Mouse (Mus musculus) liver (tissue): ENCODE results near the gene Tyrp1.

Experiments used
- DNase-seq: peaks from one replicate; pipeline ENCODE4 v3.0.0-alpha.2; 2020; ENCODE audit warnings: mixed read lengths

The Tyrp1 gene

DNA sequence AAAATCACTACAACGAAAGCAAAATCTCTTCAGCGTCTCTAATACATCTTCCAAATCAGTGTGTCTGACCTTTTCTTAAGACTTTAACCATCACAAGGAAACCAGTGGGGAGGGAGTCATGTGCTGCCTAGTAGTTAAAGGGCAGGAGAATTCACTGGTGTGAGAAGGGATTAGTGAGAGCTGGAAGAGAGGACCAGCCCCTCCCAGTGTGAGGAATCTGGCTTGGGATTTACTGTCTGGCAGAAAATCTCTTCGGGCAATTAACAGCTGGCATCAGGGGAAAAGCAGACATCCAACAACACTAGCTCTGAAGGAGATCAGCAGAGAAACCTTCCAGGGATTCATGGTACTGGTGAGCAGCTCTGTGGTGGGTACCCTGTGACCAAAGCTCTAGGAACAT is at the start of gene Tyrp1:
Gene Tyrp1, plus strand, starts transcription at position 74 of the 400 bp plus-strand sequence.
- no peak for DNase-seq

DNA sequence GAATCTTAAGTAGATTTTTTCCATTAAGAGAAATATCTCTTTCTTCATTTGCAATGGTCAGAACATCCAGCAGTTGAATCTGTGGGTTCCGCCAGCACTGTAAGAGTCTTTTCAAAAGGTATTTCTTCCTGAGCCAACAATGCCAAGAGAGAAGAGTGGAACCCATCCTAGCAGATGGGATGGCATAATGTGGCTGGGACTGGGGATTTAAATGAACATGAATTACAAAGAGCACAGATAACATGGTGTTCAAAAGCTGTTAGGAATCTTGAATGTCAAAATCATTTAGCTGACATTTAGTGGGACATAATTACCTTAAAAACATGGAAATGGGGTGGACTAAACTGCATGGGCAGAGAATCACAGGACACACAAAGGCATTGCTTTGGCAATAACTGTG is 45.6 kb upstream of the Tyrp1 start:
- no peak for DNase-seq

DNA sequence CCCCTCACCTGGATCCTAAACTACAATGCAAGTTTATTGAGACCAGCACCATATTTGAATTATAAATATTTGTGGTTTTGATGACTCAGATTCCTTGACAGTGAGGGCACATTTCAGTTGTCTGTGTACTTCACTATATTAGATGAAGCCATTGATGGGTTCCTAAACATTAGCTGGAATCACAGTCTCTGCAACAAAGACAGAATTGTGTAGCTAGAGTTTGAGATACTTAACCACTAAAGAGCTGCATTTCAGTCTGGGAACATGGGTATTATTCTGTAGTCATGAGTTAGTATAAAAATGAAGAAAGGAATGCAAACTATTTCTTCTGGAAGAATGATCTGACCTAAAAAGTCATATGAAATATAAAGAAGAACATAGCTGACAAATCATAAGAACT is 14.4 kb upstream of the Tyrp1 start:
- no peak for DNase-seq

DNA sequence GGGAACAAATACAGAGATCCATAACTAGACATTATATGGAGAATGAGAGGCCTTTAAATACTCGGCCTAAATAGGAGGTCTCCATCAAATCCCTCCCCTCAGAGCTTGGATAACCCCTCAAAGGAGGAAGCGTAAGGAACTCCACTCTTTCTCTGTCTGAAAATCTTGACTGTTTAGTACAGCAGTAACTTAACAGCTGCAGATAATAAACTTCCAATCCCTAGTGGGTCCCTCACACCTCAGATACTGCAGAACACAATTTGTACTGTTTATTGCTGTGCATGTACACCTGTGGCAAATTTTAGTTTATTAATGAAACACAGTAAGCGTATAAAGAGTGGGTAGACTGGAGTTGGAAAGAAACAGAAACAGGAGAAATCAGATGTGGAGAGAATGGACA is 12.0 kb upstream of the Tyrp1 start:
- DNase-seq = no peak

DNA sequence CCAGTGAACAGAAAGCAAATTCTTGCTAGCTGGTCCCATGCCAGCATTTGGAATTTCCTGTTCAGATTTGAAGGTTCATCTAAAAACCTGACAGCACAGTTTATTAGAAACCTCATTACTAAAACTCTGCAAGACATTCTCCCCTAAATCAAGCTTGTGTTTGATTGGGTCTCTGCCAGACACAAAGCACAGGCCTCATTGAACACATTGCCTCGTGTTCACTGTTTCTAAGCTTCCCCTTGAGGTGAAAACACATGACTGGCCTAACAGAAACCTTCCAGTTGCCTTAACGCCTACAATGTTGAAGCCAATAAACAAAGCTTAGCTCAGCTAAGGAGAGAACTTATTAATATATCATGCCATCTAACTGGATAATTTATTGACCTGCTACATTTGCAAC is 5.7 kb upstream of the Tyrp1 start:
- DNase-seq = no peak

DNA sequence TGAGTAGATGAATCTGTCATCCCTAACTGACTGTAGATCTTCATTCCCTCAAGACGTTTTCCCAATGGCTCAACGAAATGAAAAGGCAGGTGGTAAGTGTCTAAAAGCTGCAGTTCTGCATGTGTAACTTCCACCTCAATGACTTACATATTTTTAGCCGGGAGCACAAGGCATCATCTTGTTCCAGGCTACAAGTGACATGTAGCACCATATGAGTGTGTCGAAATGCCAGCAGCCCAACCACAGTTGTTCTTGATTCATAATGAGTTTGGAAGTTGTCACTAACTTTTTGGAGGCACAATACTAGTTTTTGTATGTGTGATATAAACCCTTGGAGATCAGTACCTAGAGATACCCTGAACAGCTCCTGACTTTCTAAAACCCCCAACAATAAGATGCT is 5.4 kb downstream of the Tyrp1 start:
- DNase-seq = no peak

DNA sequence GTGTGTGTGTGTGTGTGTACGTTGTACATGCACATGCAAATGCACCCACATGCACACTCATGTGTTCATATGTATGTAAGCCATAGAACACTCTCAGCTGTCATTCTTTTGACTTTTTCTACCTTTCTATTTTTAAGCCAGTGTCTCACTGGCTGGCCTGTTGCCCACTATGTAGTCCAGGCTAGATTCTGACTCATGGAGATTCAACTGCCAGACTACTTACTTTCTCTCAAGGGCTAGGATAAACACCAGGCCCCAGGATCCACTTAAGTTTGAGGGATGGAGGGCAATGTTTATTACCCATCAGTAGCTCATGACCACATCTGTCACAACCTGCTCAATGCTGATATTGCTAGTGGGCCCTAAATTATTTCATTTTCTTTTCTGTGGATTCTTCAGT is 8.1 kb downstream of the Tyrp1 start:
- DNase-seq = no peak

DNA sequence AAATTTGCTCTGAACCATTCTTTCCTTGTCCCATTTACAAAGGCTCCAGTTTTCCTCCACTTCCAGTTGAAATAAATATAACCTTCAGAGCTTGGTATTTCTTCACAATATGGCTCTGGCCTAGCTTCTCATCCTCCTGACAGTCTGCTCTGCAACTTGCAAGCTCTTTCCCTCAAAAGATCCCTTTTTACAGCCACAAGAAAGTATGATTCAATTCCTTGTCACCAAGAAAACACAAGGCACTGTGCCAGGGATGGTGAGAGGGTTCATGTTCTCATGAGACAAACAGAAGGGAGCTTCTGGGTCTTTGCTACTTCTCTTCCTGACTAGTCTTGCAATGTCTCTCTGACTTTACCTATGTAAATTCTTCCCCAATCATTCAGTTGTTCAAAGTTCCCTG is 9.8 kb downstream of the Tyrp1 start:
- DNase-seq = no peak

DNA sequence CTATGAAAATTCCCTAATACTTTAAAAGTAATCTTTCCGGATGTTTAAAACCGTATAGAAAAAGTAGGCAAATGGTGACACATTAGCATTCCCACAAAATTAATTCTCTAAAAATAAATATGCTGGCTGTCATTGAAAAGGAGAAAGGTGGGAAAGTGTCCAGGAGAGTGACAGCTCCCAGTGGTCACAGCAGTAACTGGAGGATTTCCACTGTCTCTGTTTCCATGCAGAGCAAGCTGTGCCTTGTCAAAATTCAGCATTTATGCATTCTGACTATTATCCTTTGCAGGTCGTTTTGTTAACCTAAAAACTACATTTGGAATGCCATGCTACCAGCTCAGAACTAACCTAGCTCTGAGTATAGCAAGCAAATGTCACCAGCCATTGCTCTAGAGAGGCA is 12.1 kb downstream of the Tyrp1 start:
- no peak for DNase-seq

DNA sequence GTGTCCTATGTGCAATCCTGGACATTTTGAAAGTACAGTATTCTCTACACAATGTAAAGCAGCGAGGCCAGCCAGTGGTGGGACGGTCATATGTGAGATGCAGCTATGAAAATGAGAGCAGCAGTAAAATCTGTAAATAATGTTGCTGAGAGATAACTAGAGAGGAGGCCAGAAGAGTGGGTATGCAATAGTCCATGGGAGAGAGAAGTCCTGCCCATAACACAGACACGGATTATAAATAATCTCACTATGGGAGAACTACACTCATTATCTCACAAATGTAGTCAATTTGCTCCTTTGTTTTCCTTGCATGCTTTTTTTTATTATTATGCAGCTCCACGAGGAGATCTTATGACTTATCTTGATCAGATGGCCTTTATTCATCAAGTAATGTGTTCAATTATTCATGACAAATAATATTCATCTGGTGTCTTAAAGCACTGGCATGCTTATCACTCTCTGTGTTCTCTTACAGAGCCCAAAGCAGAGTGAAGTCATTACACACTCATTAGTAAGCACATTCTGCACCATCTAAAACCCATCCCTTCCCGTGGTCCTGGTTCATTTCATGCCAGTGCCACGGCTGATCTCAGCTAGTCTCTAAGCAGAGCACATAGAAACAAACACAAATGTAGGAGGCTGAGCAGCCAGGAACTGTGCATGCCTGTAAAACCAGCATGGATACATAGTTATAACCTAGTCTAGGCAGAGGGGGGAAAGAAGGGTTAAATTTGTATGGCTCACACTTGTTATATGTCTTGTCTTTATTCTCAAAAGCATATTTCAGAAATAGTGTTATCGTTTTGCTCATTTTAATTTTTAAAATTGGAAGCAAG is 18.9 kb downstream of the Tyrp1 start:
- DNase-seq = no peak

DNA sequence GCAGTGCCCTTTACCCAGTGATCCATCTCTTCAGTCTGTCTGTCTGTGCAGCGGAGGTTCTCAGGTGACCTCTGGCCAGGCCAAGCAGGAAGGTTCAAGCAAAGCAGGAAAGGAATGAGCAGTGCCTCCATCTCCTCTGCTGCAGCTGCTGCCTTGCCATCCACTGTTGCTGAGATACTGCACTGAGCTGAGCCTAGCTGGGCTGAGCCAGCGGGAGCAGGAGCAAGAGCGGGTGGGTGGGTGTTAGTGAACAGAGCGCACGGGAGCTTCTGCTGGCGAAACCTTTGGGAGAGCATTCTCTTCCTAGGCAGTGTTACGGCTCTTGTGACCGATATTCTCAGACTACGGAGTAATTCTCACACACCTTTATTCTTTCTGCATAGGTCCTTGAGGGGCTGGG is 21.6 kb downstream of the Tyrp1 start:
- DNase-seq = no peak

DNA sequence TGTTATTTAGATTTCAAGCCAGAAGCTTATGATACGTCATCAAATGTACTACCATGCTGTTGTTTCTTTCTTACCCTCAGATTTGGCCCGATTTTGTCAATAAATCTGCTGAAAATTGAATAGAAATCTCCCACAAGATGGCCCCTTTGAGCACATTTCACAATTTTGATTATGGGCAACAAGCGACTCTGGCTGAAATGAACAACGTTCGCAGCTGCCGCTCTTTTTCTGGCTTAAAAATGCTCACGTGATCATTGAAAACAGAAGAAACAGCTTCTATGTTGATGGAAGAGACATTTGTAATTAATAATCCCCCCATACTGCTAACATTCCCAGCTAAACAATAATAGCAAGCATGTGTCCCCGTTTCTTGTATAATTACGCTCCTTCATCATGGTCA is 29.0 kb downstream of the Tyrp1 start:
- no peak for DNase-seq

DNA sequence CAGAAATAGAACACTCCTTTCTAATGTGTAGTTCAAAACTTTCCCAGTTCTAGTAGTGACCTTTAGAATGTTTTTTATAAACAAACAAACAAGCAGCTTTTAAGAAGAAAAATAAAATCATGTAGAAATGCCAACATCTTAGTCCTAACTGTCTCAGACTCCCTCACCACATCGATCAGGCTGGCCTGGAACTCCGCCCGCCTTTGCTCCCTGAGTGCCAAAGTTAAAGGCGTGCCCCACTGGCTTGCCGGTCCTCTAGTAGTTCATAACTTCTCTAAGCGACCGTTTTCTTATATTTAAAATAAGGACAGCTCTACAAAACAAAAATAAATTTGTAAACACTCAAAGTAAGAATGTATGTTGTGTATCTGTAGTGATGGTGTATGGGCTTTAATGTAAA is 30.0 kb downstream of the Tyrp1 start:
- DNase-seq = no peak

DNA sequence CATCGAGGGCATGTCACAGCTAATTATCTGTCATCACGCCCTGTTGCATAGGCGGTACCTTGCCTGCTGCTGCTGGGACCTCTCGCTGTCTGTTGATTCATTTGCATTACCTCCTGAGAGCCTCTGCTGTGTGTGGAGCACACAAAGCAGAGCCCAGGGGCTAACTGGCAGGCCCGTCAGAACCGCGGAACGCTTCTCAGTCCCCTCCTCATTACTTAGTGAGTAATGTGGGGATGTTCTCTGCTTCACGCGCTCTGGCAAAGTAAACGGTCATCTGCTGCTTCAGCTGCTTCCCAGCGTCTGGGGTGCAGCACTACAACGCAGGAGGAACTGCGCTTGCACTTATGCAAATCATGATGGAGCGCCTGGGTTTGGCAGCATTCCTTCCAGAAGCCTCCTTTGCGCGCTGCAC is 30.6 kb downstream of the Tyrp1 start:
- DNase-seq = peak; percentile 12

DNA sequence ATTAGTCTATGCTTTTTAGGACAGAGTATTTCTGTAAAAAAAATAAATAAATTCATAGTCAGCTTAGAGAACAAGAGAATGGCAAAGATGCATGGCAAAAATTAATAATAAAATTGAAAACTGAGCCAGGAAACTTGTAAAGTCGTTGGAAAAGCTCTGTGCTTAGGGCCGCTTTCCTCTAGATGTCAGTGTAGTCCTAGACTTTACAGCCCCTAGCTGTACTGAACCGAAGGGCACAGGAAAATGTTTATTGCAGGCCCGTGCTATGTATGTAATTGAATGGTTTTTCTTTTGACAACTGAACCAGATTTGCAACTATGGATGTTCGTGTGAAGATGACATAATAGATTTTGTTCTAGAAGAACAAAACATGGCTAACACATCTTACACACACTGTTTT is 32.1 kb downstream of the Tyrp1 start:
- no peak for DNase-seq

DNA sequence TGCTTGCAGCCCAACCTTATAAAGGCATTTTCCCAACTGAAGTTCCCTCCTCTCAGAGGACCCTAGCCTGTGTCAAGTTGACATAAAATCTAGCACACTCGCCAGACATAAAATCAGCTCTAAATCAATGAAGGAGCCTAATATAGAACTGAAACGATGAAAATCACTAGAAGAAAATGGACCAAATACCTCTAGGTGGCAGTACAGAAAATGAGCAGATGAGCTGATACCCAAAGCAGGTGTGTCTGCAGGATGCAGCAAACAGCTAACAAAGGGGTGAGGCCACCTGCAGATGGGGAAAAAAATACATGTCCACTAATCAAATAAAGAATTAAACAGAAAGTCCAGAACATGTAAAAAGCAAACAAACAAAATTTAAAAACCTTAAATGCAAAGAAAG is 35.7 kb downstream of the Tyrp1 start:
- DNase-seq = no peak

DNA sequence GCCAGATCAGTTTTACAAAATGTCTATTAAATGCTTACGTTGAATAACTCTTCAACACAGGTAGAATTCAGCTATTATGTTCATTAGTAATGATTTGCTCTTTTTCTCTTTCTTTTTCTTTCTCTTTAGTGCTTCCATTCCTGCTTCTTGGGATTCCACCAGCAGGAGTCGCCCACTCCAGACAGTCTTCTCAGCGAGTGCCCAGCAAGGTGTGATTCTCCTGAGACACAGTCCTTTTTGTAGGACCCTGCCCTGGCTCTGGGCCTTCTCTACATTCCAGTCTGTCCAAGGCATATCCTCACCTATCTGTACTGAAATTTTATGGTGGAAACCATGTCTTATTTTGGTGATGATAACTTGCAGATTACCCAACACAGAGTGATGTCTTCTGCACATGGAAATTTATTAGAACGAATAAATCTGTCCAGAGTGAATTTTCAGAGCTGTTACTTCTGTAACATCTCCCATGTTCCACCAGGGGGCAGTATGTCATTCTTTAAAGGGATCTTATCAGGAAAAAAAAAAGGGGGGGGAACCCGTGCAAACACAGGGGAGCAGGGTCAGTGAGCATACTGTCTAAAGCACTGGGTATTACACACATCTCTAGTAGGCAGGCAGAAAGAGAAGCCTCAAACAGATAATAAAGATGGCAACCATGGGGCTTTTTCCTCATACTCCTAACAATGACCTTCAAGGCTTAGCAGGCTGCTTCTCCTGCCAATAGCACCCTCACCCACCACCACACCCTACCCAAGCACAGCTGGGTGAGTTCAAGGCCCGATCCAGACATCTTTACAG is 39.1 kb downstream of the Tyrp1 start:
- DNase-seq = no peak

DNA sequence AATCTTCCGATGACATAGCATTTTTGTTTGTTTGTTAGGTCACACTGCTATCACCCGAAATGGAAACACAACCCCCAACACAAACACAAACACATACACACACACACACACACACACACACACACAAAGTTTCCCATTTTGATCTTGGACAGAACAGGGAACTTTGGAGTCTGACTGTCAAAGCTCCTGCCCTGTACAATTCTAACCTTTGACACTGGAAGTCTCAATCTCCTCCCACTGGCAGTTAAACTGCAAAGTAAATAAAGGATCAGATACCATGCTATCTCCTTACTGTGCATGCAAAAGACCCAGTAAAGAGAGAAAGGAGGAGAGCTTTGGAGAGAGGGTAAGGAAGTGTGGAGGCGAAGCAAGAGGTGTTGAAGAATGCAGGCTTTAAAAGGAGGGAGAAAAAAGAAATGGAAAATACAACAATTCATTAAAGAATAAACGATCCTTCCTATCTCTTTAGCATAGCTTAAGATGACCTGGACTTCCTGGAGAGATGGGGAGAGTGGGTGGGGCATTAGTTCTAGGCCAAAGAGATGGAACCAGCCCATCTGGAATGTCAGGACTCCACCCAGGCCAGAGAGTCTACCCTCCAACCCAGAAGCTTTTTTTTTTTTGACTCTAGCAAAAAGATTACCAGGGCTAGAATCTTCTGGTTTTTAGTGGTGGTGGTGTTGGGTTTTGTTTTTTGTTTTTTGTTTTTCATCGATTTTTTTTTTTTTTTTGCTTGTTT is 40.4 kb downstream of the Tyrp1 start:
- no peak for DNase-seq

DNA sequence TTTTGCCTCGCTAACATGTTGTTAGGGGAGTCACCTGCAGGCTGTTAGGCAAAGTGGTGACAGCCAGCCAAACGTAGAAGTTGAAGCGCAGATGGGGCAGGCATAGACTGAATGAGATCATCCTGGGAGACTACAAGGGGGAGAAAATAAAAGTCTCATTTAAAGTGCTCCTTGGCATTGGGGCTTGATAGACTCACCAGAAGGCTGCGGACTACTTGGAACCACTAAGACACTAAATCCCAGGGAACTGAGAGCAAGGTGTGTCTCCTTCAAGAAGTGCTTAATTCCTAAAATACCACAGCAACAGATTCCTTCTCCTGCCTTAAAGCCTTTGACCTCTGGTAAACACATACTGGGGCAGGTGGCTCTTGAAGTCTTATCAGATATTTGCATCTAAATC is 41.1 kb downstream of the Tyrp1 start:
- DNase-seq = no peak

DNA sequence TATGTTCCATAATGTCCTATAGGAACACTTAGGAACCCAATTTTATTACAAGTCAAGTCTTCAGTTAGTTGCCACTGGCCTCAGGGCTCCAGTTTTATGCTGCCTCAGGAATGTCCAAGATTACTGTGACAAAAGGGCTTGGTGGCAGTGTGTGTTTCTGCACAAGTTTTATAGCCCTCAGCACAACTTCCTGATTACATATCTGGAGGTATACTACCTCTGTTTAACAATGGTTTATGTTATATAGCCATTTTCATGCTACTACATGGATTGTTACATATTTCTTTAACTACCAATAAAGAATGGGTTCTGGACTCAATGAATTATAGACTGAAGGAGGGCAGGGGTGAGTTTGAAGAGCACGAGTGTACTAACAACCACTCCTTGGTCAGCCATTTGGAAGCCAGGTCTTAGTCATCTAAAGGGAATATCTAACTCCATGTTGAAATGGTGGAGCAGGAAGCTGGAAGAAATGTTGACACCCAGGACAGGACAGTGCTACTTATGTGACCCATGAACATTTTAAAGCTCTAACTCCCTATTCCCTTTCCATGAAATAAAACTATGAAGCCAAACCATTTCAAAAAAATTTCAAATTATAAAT is 48.2 kb downstream of the Tyrp1 start:
- no peak for DNase-seq

DNA sequence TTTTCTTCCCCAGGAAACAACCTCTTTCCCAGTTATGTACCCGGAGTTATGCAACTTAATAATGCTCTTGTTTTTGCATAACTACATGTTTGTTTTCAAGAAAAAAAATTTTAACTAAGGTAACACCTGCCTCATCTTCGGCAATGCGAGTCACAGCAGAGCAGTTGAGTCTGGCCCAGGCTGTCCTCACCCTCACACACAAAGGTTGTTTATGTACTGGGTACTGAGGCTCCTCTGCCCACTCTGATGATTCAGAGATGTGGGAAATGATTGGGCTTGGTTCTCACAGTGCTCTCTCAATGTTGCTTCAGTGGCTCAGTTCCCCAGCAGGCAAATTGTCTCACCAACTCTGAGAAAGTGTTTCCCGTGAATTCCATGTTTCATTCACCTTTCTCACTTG is 52.7 kb downstream of the Tyrp1 start:
- no peak for DNase-seq

DNA sequence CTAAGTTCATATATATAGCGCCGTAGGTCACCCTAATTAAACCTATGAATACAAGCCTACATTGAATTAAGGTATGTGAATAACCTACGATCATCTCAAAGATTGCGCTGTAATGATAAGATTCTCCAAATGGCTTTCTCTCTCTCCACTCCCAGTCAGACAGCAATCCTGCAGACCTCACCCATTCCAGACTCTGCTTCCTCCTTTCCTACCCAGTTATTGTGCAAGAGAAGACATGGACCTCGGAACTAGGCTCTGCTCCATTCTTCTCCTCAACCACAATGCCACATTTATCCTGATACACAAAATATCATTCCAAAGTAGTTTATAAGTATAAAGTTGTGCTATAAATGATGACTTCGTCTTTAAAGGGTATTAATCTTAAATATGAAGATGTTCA is 57.1 kb downstream of the Tyrp1 start:
- no peak for DNase-seq

DNA sequence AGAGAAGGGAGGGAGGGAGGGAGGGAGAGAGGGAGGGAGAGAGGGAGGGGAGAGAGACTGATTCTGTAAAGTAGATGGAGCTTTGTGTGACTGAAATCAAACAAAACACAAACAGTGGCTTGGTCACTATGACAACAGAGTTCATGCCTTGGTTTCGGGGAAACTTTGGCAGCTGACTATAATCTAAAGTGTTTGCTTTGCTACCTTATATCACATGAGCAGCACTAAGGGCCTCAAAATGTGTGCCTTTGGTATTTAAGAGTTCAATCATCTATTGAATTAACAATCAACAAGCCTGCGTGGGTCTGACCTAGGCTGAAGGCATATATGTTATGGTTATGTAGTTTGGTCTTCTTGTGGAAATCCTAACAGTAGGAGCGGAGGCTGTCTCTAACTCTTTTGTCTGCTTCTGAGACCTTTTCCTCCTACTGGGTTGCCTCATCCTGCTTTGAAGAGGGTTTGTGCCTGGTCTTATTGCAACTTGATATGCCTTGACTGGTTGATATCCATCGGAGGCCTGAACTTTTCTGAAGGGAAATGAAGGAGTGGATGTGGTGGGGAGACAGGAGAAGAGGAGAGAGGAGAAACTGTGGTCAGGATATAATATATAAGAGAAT is 61.5 kb downstream of the Tyrp1 start:
- DNase-seq = no peak
